Mouse (Mus musculus) heart, embryonic 13.5 days (tissue): ENCODE data around the gene Hoxa6. TPM values are rescaled to one million over a fixed set of nuclear protein-coding genes. Genes with fewer than 3 reads are reported as not detected.

Source experiments
- ATAC-seq: fragments of 200-750 bp; cut with Nextera tagmentation; 2 replicates; pipeline ENCODE4 v1.8.0; 2017; ENCODE audit warnings: moderate TSS enrichment; ENCODE audit not compliant: insufficient number of reproducible peaks, low FRiP score, low TSS enrichment; ENCODE audit errors: extremely low read depth
- H3K27ac ChIP-seq: fragments of 300-500 bp; sonication (generic); replicated peaks from 2 replicates; pipeline ENCODE4 v1.5.1; 2015; ENCODE audit warnings: moderate library complexity, mild to moderate bottlenecking, inconsistent platforms
- H3K27me3 ChIP-seq: fragments of 300-500 bp; sonication (generic); replicated peaks from 2 replicates; pipeline ENCODE4 v1.6.1; 2015; ENCODE audit warnings: mild to moderate bottlenecking, inconsistent platforms
- H3K36me3 ChIP-seq: fragments of 300-500 bp; sonication (generic); 2 replicates; pipeline ENCODE4 v1.6.1; 2015; ENCODE audit warnings: mild to moderate bottlenecking, inconsistent platforms
- H3K4me1 ChIP-seq: fragments of 300-500 bp; sonication (generic); 2 replicates; pipeline ENCODE4 v1.6.1; 2015; ENCODE audit warnings: inconsistent platforms
- H3K4me2 ChIP-seq: fragments of 300-500 bp; sonication (generic); 2 replicates; pipeline ENCODE4 v1.6.1; 2015; ENCODE audit warnings: inconsistent platforms, mild to moderate bottlenecking, moderate library complexity
- H3K4me3 ChIP-seq: fragments of 300-500 bp; sonication (generic); 2 replicates; pipeline ENCODE4 v1.5.1; 2015; ENCODE audit warnings: moderate library complexity, mild to moderate bottlenecking, inconsistent platforms
- H3K9ac ChIP-seq: fragments of 300-500 bp; sonication (generic); 2 replicates; pipeline ENCODE4 v1.6.1; 2015; ENCODE audit warnings: inconsistent platforms, mild to moderate bottlenecking, moderate library complexity
- H3K9me3 ChIP-seq: fragments of 300-500 bp; sonication (generic); 2 replicates; pipeline ENCODE4 v1.6.1; 2016; ENCODE audit warnings: inconsistent platforms
- WGBS: fragments of 180-500 bp; shearing (Covaris S2); methylation state at CpG from one replicate; pipeline ENCODE4 v1.1.7; 2015; ENCODE audit warnings: mixed read lengths; 5-methylcytosine and 5-hydroxymethylcytosine counted together
- polyA plus RNA-seq: library from polyadenylated mRNA; unstranded; fragments of >200 nt; fragmentation: Nextera tagmentation; extraction: Ambion mirVana; gene quantifications from 2 replicates; pipeline ENCODE4 v1.2.1, GENCODE M21; 2015

The Hoxa6 gene
- polyA plus RNA-seq, 1 experiment from 2014 or later = 0.40 TPM

- ATAC-seq = no peak
- 8% methylated on average over 8 of the region's 8 CpGs for WGBS
- Histone ChIP-seq H3K27ac (peak overlapping the region; percentile 42), H3K4me1 (peaks cover 15% of the 10 kb centered on the region), H3K9ac (peak overlapping the region; percentile 80), H3K27me3 (peaks cover 99% of the 10 kb centered on the region), H3K4me2 (peak overlapping the region; percentile 78), H3K36me3 (no peaks in the 10 kb centered on the region), H3K4me3 (peak overlapping the region; percentile 59), H3K9me3 (no peaks in the 10 kb centered on the region)
These were observed 18.6 kb downstream of the Hoxa6 start for GRCm38 (mm10) chr6:52189909-52190308.

GRCm38 (mm10) chr6:52189172-52189591 is 19.3 kb downstream of the Hoxa6 start:
- ATAC-seq = no peak
- H3K36me3 ChIP-seq = no peaks in the 10 kb centered on the region
- WGBS = 12% methylated on average over 5 of the region's 5 CpGs
- 0 out of 2 replicates have a peak overlapping the region, but pooled peaks have one; percentile 78 for H3K4me2 ChIP-seq
- no peaks in the 10 kb centered on the region for H3K9me3 ChIP-seq
- peaks cover 15% of the 10 kb centered on the region for H3K4me1 ChIP-seq
- H3K9ac ChIP-seq = no peak overlapping the region
- H3K27ac ChIP-seq = peak overlapping the region; percentile 42
- H3K27me3 ChIP-seq = peaks cover 99% of the 10 kb centered on the region
- no peak overlapping the region for H3K4me3 ChIP-seq

- Histone ChIP-seq H3K36me3 (no peaks in the 10 kb centered on the region), H3K4me3 (no peak overlapping the region), H3K27ac (no peak overlapping the region), H3K9me3 (no peaks in the 10 kb centered on the region), H3K4me2 (no peak overlapping the region), H3K9ac (no peak overlapping the region), H3K27me3 (peaks cover 100% of the 10 kb centered on the region), H3K4me1 (peaks cover 6% of the 10 kb centered on the region)
- WGBS = 24% methylated on average over 1 of the region's 1 CpGs
- no peak for ATAC-seq
These were observed 22.0 kb downstream of the Hoxa6 start for GRCm38 (mm10) chr6:52186500-52186899.

- 12% methylated on average over 3 of the region's 3 CpGs for WGBS
- no peaks in the 10 kb centered on the region for H3K36me3 ChIP-seq
- no peaks in the 10 kb centered on the region for H3K9me3 ChIP-seq
- no peaks in the 10 kb centered on the region for H3K4me1 ChIP-seq
- no peak overlapping the region for H3K9ac ChIP-seq
- peaks cover 100% of the 10 kb centered on the region for H3K27me3 ChIP-seq
- H3K4me2 ChIP-seq = no peak overlapping the region
- H3K4me3 ChIP-seq = no peak overlapping the region
- no peak overlapping the region for H3K27ac ChIP-seq
- ATAC-seq = no peak
These were observed 22.7 kb downstream of the Hoxa6 start for GRCm38 (mm10) chr6:52185834-52186233.

GRCm38 (mm10) chr6:52185222-52185621 is 23.3 kb downstream of the Hoxa6 start:
- H3K4me2 ChIP-seq = peak overlapping the region; percentile 26
- no peak overlapping the region for H3K27ac ChIP-seq
- ATAC-seq = no peak
- 3% methylated on average over 19 of the region's 19 CpGs for WGBS
- H3K4me3 ChIP-seq = no peak overlapping the region
- H3K36me3 ChIP-seq = no peaks in the 10 kb centered on the region
- no peaks in the 10 kb centered on the region for H3K9me3 ChIP-seq
- H3K9ac ChIP-seq = no peak overlapping the region
- no peaks in the 10 kb centered on the region for H3K4me1 ChIP-seq
- peaks cover 100% of the 10 kb centered on the region for H3K27me3 ChIP-seq

GRCm38 (mm10) chr6:52184668-52185067 is 23.9 kb downstream of the Hoxa6 start:
- Histone ChIP-seq H3K27ac (no peak overlapping the region), H3K9me3 (no peaks in the 10 kb centered on the region), H3K36me3 (no peaks in the 10 kb centered on the region), H3K9ac (no peak overlapping the region), H3K4me2 (peak overlapping the region; percentile 26), H3K27me3 (peaks cover 100% of the 10 kb centered on the region), H3K4me3 (no peak overlapping the region), H3K4me1 (no peaks in the 10 kb centered on the region)
- 7% methylated on average over 6 of the region's 6 CpGs for WGBS
- ATAC-seq = no peak

- Histone ChIP-seq H3K9ac (no peak overlapping the region), H3K4me3 (no peak overlapping the region), H3K4me2 (no peak overlapping the region), H3K4me1 (no peaks in the 10 kb centered on the region), H3K27ac (no peak overlapping the region), H3K9me3 (no peaks in the 10 kb centered on the region), H3K27me3 (peaks cover 100% of the 10 kb centered on the region), H3K36me3 (no peaks in the 10 kb centered on the region)
- no peak for ATAC-seq
- 17% methylated on average over 10 of the region's 10 CpGs for WGBS
These were observed 25.0 kb downstream of the Hoxa6 start for GRCm38 (mm10) chr6:52183311-52184080.

- H3K4me3 ChIP-seq = no peak overlapping the region
- H3K9me3 ChIP-seq = no peaks in the 10 kb centered on the region
- no peak overlapping the region for H3K4me2 ChIP-seq
- 29% methylated on average over 1 of the region's 1 CpGs for WGBS
- H3K27ac ChIP-seq = no peak overlapping the region
- ATAC-seq = no peak
- no peaks in the 10 kb centered on the region for H3K36me3 ChIP-seq
- H3K9ac ChIP-seq = no peak overlapping the region
- peaks cover 100% of the 10 kb centered on the region for H3K27me3 ChIP-seq
- H3K4me1 ChIP-seq = no peaks in the 10 kb centered on the region
These were observed 25.7 kb downstream of the Hoxa6 start for GRCm38 (mm10) chr6:52182793-52183192.

GRCm38 (mm10) chr6:52182030-52182429 is 26.5 kb downstream of the Hoxa6 start:
- Histone ChIP-seq H3K36me3 (no peaks in the 10 kb centered on the region), H3K27me3 (peaks cover 100% of the 10 kb centered on the region), H3K27ac (no peak overlapping the region), H3K4me2 (no peak overlapping the region), H3K9me3 (no peaks in the 10 kb centered on the region), H3K9ac (no peak overlapping the region), H3K4me3 (no peak overlapping the region), H3K4me1 (no peaks in the 10 kb centered on the region)
- WGBS = 29% methylated on average over 2 of the region's 2 CpGs
- ATAC-seq = no peak

GRCm38 (mm10) chr6:52180726-52181125 is 27.8 kb downstream of the Hoxa6 start:
- H3K4me2 ChIP-seq = peak overlapping the region; percentile 50; the same call in 1 of the 2 replicates
- peak overlapping the region; percentile 52 for H3K4me3 ChIP-seq
- 0 out of 2 replicates have a peak overlapping the region, but pooled peaks have one; percentile 5 for H3K27ac ChIP-seq
- WGBS = 13% methylated on average over 3 of the region's 3 CpGs
- no peaks in the 10 kb centered on the region for H3K4me1 ChIP-seq
- no peak for ATAC-seq
- no peaks in the 10 kb centered on the region for H3K36me3 ChIP-seq
- H3K27me3 ChIP-seq = peaks cover 100% of the 10 kb centered on the region
- no peaks in the 10 kb centered on the region for H3K9me3 ChIP-seq
- 0 out of 2 replicates have a peak overlapping the region, but pooled peaks have one; percentile 64 for H3K9ac ChIP-seq

GRCm38 (mm10) chr6:52180213-52180710 is 28.3 kb downstream of the Hoxa6 start:
- peak overlapping the region; percentile 64; the same call in 1 of the 2 replicates for H3K9ac ChIP-seq
- 0 out of 2 replicates have a peak overlapping the region, but pooled peaks have one; percentile 5 for H3K27ac ChIP-seq
- 7% methylated on average over 11 of the region's 11 CpGs for WGBS
- ATAC-seq = no peak
- H3K27me3 ChIP-seq = peaks cover 100% of the 10 kb centered on the region
- H3K4me3 ChIP-seq = peak overlapping the region; percentile 52
- H3K9me3 ChIP-seq = no peaks in the 10 kb centered on the region
- H3K4me2 ChIP-seq = peak overlapping the region; percentile 50
- H3K4me1 ChIP-seq = no peaks in the 10 kb centered on the region
- H3K36me3 ChIP-seq = no peaks in the 10 kb centered on the region
